Mouse (Mus musculus) heart, adult 2 months (tissue): ENCODE measurements around the gene Efl1.

ENCODE experiments used
- CTCF ChIP-seq: fragments of 200-600 bp; IDR thresholded peaks from 2 replicates; pipeline ENCODE4 v1.8.1; 2022; ENCODE audit warnings: antibody characterized with exemption, mild to moderate bottlenecking, moderate library complexity
- EP300 ChIP-seq: fragments of 200-500 bp; IDR thresholded peaks from 2 replicates; pipeline ENCODE4 v1.6.1; 2011; ENCODE audit warnings: low read depth, low read length, control low read depth; ENCODE audit not compliant: insufficient read depth
- POLR2A ChIP-seq: fragments of 200-500 bp; IDR thresholded peaks from 2 replicates; pipeline ENCODE4 v1.6.1; 2011; ENCODE audit warnings: mild to moderate bottlenecking, low read depth, low read length, control low read depth; ENCODE audit not compliant: insufficient read depth

DNA sequence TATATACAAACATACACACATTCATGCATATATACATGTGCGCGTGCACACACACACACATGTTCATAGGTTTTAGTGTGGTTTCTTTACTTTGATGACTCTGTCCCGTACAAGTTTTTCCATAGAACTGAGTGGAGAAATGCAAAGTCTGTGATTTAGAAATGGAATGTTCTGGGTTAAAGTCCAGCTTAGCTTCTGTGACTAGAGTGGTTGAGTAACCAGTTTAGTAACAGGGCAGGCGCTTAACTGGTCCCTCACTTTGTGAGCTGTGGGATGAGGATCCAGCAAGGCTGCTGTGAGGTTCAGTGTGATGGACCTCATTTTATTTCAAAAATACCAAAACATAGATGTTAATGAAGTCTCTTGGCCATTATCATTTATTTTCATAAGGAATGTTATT lies 60.8 kb downstream of the Efl1 start:
- TF ChIP-seq CTCF = no peak
- no peak for TF ChIP-seq POLR2A
- TF ChIP-seq EP300 = no peak
